Mouse (Mus musculus): ENCODE measurements around the gene Cks1brt. TPM values are rescaled to one million over a fixed set of nuclear protein-coding genes. Genes with fewer than 3 reads are reported as not detected.
"Not testable (repeated sequence)": the region's sequence is repeated elsewhere in the genome, so short reads cannot be mapped to it uniquely, and the experiment has no call there.

Cks1brt gene
- polyA plus RNA-seq, 1 experiment, result not detected

GRCm38 (mm10) chr8:85123691-85124090, 28.0 kb upstream of the Cks1brt start:
- Histone ChIP-seq H3K27me3 (ENCODE audit: control insufficient read depth, insufficient read depth, low read length) (no peaks in the 10 kb centered on the region), H3K4me3 (ENCODE audit: extremely low read depth, insufficient read depth, insufficient read length) (no peak overlapping the region), H3K36me3 (ENCODE audit: control insufficient read depth, insufficient read depth, low read length) (no peaks in the 10 kb centered on the region), H3K4me1 (ENCODE audit: control insufficient read depth, insufficient read depth, insufficient read length) (no peaks in the 10 kb centered on the region), H3K27ac (ENCODE audit: insufficient read depth, low read length) (no peak overlapping the region)
- TF ChIP-seq CTCF (IDR thresholded peaks at IDR 0.05; ENCODE audit: extremely low read depth, insufficient read depth, insufficient read length, insufficient replicate concordance), result no peak
- no peak for TF ChIP-seq POLR2A (IDR thresholded peaks at IDR 0.05; ENCODE audit: low read depth, low read length)
- WGBS, result 91% methylated on average over 8 of the region's 8 CpGs
- no peak for DNase-seq (ENCODE audit: low read depth in 1 of 2, low spot score in 2 of 2)

GRCm38 (mm10) chr8:85132335-85132734, 19.4 kb upstream of the Cks1brt start:
- Histone ChIP-seq H3K4me3 (ENCODE audit: extremely low read depth, insufficient read depth, insufficient read length) (no peak overlapping the region), H3K27ac (ENCODE audit: insufficient read depth, low read length) (no peak overlapping the region), H3K36me3 (ENCODE audit: control insufficient read depth, insufficient read depth, low read length) (no peaks in the 10 kb centered on the region), H3K4me1 (ENCODE audit: control insufficient read depth, insufficient read depth, insufficient read length) (no peaks in the 10 kb centered on the region), H3K27me3 (ENCODE audit: control insufficient read depth, insufficient read depth, low read length) (no peaks in the 10 kb centered on the region)
- DNase-seq (ENCODE audit: low read depth in 1 of 2, low spot score in 2 of 2), result no peak
- 88% methylated on average over 1 of the region's 1 CpGs for WGBS
- no peak for TF ChIP-seq POLR2A (IDR thresholded peaks at IDR 0.05; ENCODE audit: low read depth, low read length)
- TF ChIP-seq CTCF (IDR thresholded peaks at IDR 0.05; ENCODE audit: extremely low read depth, insufficient read depth, insufficient read length, insufficient replicate concordance), result no peak

GRCm38 (mm10) chr8:85135690-85136089, 16.0 kb upstream of the Cks1brt start:
- not testable (repeated sequence) for H3K4me1 ChIP-seq (ENCODE audit: control insufficient read depth, insufficient read depth, insufficient read length); H3K36me3 ChIP-seq (ENCODE audit: control insufficient read depth, insufficient read depth, low read length); H3K27ac ChIP-seq (ENCODE audit: insufficient read depth, low read length); DNase-seq (ENCODE audit: low read depth in 1 of 2, low spot score in 2 of 2); H3K4me3 ChIP-seq (ENCODE audit: extremely low read depth, insufficient read depth, insufficient read length); H3K27me3 ChIP-seq (ENCODE audit: control insufficient read depth, insufficient read depth, low read length)
- WGBS, result 90% methylated on average over 2 of the region's 2 CpGs

- Histone ChIP-seq H3K4me1 (ENCODE audit: control insufficient read depth, insufficient read depth, insufficient read length) (no peaks in the 10 kb centered on the region), H3K27me3 (ENCODE audit: control insufficient read depth, insufficient read depth, low read length) (no peaks in the 10 kb centered on the region), H3K4me3 (ENCODE audit: extremely low read depth, insufficient read depth, insufficient read length) (no peak overlapping the region), H3K27ac (ENCODE audit: insufficient read depth, low read length) (peak overlapping the region; percentile 8; the same call in 1 of the 2 replicates), H3K36me3 (ENCODE audit: control insufficient read depth, insufficient read depth, low read length) (no peaks in the 10 kb centered on the region)
- DNase-seq (ENCODE audit: low read depth in 1 of 2, low spot score in 2 of 2), result no peak
- TF ChIP-seq POLR2A (IDR thresholded peaks at IDR 0.05; ENCODE audit: low read depth, low read length) (no peak), CTCF (IDR thresholded peaks at IDR 0.05; ENCODE audit: extremely low read depth, insufficient read depth, insufficient read length, insufficient replicate concordance) (no peak)
- WGBS, result 62% methylated on average over 4 of the region's 4 CpGs
Measured at GRCm38 (mm10) chr8:85142516-85142915, 9.2 kb upstream of the Cks1brt start.

- no peaks in the 10 kb centered on the region for H3K4me1 ChIP-seq (ENCODE audit: control insufficient read depth, insufficient read depth, insufficient read length)
- DNase-seq (ENCODE audit: low read depth in 1 of 2, low spot score in 2 of 2), result no peak
- no peak for TF ChIP-seq POLR2A (IDR thresholded peaks at IDR 0.05; ENCODE audit: low read depth, low read length)
- peak; percentile 17; the same call in 1 of the 2 replicates for TF ChIP-seq CTCF (IDR thresholded peaks at IDR 0.05; ENCODE audit: extremely low read depth, insufficient read depth, insufficient read length, insufficient replicate concordance)
- no peaks in the 10 kb centered on the region for H3K36me3 ChIP-seq (ENCODE audit: control insufficient read depth, insufficient read depth, low read length)
- WGBS, result 31% methylated on average over 14 of the region's 14 CpGs
- no peak overlapping the region for H3K27ac ChIP-seq (ENCODE audit: insufficient read depth, low read length)
- H3K4me3 ChIP-seq (ENCODE audit: extremely low read depth, insufficient read depth, insufficient read length), result no peak overlapping the region
- H3K27me3 ChIP-seq (ENCODE audit: control insufficient read depth, insufficient read depth, low read length), result no peaks in the 10 kb centered on the region
Measured at GRCm38 (mm10) chr8:85171291-85171690, 19.6 kb downstream of the Cks1brt start.

GRCm38 (mm10) chr8:85175892-85176291, 24.2 kb downstream of the Cks1brt start:
- H3K4me3 ChIP-seq (ENCODE audit: extremely low read depth, insufficient read depth, insufficient read length), result no peak overlapping the region
- 63% methylated on average over 7 of the region's 7 CpGs for WGBS
- TF ChIP-seq CTCF (IDR thresholded peaks at IDR 0.05; ENCODE audit: extremely low read depth, insufficient read depth, insufficient read length, insufficient replicate concordance) (no peak), POLR2A (IDR thresholded peaks at IDR 0.05; ENCODE audit: low read depth, low read length) (no peak)

GRCm38 (mm10) chr8:85192346-85192745, 40.6 kb downstream of the Cks1brt start:
- no peak overlapping the region for H3K27ac ChIP-seq (ENCODE audit: insufficient read depth, low read length)
- H3K36me3 ChIP-seq (ENCODE audit: control insufficient read depth, insufficient read depth, low read length), result no peaks in the 10 kb centered on the region
- no peaks in the 10 kb centered on the region for H3K27me3 ChIP-seq (ENCODE audit: control insufficient read depth, insufficient read depth, low read length)
- 86% methylated on average over 1 of the region's 1 CpGs for WGBS
- no peaks in the 10 kb centered on the region for H3K4me1 ChIP-seq (ENCODE audit: control insufficient read depth, insufficient read depth, insufficient read length)
- TF ChIP-seq POLR2A (IDR thresholded peaks at IDR 0.05; ENCODE audit: low read depth, low read length) (no peak), CTCF (IDR thresholded peaks at IDR 0.05; ENCODE audit: extremely low read depth, insufficient read depth, insufficient read length, insufficient replicate concordance) (no peak)
- no peak overlapping the region for H3K4me3 ChIP-seq (ENCODE audit: extremely low read depth, insufficient read depth, insufficient read length)
- DNase-seq (ENCODE audit: low read depth in 1 of 2, low spot score in 2 of 2), result no peak

More at GRCm38 (mm10) chr8:85175892-85176291, 24.2 kb downstream of the Cks1brt start:
- Histone ChIP-seq H3K36me3 (ENCODE audit: control insufficient read depth, insufficient read depth, low read length) (no peaks in the 10 kb centered on the region), H3K27me3 (ENCODE audit: control insufficient read depth, insufficient read depth, low read length) (no peaks in the 10 kb centered on the region), H3K27ac (ENCODE audit: insufficient read depth, low read length) (no peak overlapping the region), H3K4me1 (ENCODE audit: control insufficient read depth, insufficient read depth, insufficient read length) (no peaks in the 10 kb centered on the region)
- no peak for DNase-seq (ENCODE audit: low read depth in 1 of 2, low spot score in 2 of 2)

Data from spleen, adult 2 months (tissue).